Mouse (Mus musculus) neural tube, embryonic 10.5 days (tissue): Measurements from ENCODE around the gene Hspb6.
A peak's percentile ranks its signal among the peaks of the same experiment; 100 is the strongest.

Experiments
- DNase-seq: peaks from one replicate; pipeline ENCODE4 v3.0.0-alpha.2; 2017; ENCODE audit warnings: low spot score; ENCODE audit errors: extremely low spot score

Gene Hspb6

DNA sequence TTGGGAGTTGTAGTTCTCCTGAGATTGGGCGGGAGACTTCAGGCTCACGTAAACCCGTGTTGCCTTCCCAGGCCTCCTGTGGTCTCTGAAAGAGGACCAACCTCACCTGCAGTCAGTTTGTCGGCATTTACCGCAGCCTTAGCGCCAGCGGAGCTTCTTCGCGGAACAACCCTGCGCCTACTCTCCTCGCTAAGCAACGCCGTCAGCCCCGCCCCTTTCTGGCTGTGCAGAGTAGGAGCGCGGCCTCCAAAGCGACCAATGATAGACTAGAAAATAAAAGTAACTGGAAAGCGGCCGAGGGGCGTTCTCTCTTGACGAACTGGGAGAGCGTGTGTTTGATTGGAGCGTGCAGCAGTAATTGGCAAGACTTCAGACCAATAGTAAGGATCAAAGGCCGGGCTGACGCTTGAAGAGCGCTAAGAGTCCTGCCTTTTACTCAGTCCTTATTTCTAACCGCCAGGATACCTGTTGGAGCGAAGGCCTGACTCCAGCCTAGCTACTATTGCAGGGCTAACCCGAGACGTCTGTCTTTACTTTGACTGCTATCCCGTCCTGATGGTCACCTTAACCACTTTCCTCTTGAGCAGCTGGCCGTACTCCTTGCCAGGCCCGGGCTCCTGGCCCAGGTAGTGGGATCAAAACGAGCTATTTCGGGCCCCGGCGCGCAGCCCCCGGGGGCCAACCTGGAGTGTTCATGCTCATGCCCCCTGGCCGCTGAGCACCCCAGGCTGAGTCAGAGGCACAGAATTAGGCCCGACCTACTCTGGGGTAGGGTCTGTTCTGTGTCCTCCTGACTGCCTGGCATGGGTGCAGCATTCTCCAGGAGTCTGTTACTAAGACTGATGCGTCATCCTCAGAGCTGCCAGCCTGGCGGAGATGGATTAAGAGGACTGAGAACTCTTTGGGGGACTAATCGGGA, at the start of gene Hspb6, which contains the start of gene Proser3:
Gene Hspb6 (plus strand): TSS at position 77 of the 919 bp plus-strand sequence.
Gene Proser3 (minus strand): TSS at position 198 of the 919 bp plus-strand sequence.
- peak; percentile 94 for DNase-seq

DNA sequence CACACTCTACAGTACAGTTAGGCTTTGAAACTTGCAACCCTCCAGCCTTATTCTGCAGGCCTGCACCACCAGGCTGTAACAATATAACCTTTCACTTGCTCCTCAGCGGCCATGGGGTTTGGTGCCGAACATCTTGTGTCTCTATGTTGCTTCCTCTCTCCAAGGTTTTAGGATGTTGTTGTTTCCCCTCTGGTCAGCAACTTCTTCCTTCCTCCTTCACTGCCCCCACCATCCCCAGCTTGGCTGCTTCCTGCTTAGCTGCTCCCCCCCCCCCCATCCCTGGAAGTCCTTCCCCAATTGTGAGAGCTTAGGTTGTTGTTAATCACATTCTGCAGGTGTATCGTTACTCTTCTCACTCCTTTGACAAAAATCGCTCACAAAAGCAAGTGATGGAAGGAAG, 43.9 kb upstream of the Hspb6 start:
- DNase-seq: no peak

DNA sequence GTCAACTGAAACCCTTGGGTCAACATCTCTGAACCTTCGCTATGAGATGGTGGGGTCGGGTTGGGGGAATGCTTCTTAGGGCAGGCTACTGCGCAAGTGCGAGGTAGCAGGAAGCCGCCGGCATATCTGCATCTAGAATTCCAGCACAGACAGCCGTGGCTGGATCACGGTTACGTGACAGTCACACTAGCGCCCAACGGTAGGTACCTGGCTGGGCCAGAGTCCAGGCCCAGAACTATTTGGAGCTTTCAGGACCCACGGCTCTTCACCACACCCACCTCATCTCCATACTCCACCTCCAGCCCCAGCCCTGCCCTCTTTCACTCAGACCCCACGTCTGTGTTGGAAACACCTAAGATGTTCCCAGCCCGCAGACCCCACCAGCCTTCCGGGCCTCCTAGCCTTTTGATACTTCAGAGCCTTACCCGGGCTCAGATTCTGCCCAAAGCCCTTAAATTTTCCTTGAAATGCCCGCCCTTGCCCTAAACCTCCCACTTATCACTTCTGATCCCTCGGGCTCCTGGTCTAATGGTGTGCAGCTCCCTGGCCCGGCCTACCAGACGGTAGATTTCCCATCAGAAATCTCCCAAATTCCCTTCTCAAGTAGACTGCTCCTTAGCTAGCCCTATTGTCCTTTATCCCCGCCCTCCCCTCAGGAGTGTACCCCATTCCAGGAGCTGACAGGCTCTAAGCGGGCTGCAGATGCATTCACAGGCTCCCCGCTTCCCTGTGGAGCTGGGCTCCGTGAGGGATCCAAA, 36.8 kb upstream of the Hspb6 start:
- DNase-seq: no peak

DNA sequence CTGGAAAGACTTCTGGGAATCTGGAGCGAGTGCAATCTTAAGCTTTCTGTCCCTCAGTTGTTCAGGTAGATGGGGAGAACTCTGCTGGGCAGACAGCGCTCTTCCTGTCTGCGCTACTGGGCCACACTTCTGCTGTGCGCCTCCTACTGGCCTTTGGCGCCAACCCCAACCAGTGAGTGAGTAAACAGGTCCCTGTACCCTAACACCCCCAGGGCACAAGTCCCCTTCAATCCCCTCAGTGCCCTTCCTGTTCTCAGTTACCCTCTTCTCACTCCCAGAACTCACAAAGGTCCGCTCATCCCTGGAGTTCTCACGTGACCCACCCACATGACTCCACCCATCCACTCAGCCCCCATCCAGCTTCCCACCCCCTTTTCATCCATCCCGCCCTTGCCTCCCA, 33.7 kb upstream of the Hspb6 start:
- no peak for DNase-seq

DNA sequence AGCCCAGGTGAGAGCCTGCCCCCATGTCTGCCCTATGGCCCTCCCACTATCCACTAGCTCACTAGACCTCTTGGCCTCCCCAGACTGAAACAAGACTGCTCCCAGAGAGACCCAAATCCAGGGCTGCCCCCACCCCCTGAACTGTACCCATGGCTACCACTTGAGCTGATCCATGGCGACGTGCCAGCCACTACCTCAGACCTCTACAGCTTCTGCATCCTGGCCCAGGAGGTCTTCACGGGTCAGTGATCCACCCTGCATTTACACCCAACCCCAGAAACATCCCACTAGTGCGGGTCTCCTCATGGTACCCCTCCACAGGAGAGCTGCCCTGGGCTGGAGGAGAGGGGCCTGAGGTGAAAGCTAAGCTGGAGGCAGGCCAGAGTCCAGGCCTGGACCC, 31.6 kb upstream of the Hspb6 start:
- DNase-seq: no peak

DNA sequence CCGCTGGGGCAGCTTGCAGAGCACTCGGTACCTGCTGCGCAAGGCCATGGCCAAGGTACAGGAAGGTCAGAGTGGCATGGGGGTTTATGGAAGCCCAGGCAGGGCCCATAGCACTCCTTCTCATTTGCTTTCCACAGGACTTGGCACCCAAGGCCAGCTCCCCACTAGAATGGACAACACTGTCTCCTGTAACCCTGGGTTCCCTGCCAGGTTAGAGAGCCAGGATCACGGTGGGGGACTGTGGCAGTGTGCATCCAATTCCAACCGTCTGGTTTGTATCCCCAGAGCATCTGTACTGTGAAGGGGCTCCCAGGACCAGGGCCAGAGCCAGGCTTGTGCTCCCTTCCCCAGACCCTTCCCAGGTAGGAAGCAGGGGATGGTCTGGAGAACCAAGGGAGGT, 31.1 kb upstream of the Hspb6 start:
- DNase-seq: no peak

DNA sequence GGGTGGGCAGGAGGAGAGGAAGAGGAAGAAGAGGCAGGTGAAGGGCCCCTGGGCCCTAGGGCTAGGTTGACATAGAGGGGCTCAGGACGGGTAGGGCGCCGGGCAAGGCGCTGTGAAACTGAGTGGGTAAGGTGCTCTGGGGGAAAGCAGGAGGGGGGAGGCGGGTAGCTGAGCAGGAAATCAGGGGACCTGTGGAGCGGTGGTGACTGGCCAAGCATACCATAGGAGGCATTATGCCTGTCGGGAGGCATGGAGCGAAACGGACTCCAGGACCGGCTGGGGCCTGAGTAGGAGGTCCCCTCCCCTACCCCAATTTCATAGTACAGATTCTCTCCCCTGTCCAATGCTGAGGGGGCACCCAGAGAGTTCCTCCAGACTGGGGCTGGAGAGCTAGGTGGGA, 29.1 kb upstream of the Hspb6 start:
- no peak for DNase-seq

DNA sequence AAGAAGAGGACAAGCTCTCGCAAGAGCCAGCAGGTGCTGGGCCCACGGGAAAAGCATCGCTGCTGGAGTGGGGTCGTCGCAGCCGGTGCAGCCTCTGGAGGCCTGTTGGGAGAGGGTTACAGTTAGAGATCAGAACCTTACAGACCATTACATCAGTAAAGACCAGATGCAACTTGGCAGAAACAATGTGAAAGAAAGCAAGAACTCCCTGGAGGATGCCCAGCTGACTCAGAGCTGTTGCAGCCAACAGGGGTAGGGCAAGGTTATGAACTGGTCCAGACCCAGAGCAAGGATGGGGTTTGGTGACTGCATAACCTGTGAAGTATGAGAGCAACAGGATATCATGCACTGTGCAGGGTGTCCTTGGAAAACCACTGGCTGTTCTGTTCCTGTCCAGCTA, 27.5 kb upstream of the Hspb6 start:
- no peak for DNase-seq

DNA sequence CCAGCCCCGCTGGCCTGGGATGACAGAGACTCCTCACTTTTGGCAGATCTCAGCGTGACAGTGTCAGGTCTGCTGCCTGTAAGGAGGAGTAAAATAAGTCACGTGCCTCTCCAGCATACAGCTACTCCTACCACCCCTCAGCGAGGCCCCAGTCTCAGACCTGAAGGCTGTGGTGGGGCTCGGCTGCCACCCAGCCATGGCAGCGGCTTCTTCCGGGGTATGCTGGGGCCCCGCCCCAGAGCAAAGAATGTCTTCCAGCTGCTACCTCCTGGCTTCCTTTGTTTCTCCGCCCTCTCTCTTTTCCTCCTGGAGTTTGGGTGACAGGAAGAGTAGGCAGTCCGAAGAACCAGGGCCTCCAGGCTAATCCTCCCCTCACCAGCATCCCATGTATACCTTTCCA, 26.0 kb upstream of the Hspb6 start:
- DNase-seq: peak; percentile 23

DNA sequence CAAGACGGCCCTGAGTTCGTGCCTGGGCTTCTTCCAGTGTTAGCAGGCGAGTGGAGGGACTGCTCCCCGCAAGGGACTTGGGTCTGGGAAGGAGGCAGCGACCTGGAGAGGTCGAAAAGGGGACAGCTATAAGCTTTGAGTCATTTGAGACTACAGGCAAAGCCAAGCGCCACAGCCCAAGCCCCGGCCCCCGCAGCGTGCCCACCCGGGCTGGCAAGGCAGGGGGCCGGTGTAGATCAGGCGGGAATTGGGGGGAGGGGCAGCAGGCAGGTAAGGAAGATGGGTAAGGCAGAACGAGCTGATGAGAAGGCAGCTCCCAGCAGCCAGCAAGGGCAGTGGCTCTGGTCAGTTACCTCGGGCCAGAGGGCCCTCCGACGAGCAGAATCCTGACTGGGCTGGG, 25.6 kb upstream of the Hspb6 start:
- DNase-seq: no peak

DNA sequence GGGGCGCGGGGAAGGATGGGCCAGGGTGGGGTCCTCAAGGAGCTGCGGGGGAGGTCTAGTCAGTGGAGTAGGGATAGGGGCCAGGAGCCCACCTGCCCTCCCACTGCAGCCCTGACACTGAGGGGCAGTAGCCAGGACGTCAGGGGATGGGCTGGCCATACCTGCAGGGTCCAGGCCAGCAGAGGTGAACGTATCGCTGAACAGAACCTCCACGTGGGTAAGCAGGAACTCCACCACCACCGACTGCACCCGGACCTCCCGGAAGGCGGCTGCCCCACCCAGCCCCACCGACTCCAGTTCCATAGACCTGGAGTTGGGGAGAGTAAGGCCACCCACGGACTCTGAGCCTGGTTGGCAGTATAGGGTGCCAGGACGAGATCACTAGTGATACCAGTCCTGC, 25.0 kb upstream of the Hspb6 start:
- no peak for DNase-seq

DNA sequence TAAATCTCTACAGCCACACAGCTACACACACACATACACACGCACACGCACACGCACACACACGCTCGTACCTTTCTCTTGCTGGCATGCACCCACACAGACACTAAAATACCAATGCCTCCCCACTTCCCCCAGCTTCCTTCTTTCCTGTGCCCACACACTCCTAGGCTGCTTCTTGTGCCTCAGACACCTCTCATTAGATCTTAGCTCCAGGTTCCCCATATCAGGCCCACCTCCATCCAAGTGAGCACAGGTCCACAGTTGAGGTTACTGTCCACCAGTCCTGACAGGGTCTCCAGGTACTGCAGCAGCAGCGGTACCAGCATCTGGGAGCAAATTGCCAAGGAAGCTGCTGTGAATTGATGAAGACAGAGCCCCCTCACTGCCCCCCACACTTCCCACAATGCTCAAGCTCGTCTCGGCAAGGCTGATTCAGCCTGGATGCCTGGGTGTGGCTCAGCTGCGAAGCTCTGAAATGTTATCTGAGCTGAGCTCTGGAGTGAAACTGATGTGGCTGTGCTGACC, 20.6 kb upstream of the Hspb6 start:
- DNase-seq: no peak

DNA sequence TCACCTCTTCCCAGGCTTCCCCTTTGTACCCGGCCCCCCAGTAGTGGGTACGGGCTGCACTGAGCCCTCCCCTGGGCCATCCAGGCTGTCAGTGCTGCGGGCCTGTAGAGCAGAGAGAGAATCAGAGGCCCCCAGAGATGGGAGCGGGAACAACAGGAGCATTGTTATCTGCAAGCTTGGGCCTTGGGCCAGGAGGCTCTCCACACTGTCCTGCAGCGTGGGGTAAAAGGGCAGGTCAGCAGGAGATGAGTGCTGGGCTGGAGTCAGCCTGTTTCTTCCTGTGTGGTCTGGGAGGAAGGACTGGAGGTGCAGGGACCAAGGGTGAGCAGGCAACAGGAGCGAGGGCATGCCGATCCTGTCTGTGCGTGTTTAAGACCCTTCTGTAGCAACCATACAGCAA, 19.0 kb upstream of the Hspb6 start:
- DNase-seq: peak; percentile 47

DNA sequence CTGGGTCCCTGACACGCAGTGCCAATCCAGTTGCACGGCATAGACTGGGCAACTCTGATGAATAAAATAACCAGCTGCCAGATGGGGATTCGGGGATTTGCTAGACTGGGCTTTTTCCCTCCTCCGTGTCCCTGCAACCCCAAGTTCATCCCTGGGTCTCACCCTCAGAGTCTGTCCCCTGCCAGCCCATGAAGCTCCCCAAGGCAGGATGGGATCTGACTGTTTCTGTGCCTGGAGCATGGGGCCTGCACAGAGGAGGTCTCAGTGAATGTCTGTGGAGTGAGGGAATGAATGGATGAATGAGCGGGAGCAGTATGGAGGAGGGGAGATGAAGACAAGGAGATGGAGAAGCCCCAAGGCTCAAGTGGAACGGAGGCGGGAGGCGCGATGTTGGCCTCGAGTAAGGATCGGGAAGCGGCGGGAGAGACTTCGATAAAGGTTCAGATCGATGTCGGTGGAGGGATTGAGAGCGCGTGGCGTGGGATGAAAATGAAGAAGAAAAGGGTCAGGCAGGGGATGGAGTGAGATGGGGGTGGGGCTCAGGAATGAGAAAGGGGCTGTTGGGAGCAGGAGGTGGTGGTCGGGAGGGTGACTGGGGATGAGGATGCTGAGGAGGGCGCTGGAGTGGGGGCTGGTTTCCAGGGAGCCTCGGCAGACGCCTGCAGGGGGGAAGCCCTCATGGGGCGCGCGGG, 17.9 kb upstream of the Hspb6 start:
- DNase-seq: peak; percentile 57

DNA sequence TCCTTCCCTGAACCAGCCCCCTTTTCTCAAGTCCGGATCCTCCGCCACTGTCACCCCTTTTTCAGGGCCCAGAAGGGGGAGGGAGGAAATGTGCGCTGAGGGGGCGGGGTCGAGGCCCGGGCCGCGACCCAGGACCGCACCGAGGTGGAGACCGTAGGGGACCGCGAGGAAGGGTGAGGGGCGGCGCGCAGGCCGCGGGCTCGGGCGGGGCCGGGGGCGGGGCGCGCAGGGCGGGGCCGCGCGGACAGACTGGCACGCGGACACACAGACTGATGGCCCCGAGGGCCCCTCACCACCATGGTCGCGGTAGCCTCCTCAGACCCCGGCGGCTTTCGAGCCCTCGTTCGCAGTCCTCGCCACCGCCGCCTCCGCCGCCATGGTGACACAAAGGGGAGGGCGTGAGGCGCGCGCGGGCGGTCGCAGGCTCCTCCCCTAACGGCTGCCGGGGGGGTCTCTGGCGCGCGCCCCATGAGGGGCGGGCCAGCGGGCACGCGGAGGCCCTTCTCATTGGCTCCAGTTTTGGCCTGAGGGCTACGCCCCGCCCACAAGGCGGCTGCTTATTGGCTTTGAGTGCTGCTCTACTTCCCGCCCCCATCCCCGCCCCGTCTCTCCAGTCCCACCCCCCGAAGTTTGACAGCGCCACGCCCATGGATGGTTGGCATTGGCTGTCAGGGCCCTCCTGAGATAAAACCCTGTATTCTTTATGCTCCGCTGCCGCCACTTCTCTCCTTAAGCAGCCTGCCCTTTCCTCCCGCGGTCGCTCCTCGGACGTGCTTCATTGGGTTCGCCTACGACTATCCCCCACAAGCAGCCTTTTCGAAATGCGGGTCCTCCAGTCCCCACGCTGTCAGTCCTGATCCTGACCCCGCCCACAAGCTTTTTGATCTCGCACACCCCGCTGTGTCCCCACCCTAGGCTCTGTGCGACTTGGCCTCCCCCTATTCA, 17.1 kb upstream of the Hspb6 start, which contains the start of gene Arhgap33:
Gene Arhgap33 (minus strand): TSS at position 428 of the 945 bp plus-strand sequence.
- peak; percentile 94 for DNase-seq

DNA sequence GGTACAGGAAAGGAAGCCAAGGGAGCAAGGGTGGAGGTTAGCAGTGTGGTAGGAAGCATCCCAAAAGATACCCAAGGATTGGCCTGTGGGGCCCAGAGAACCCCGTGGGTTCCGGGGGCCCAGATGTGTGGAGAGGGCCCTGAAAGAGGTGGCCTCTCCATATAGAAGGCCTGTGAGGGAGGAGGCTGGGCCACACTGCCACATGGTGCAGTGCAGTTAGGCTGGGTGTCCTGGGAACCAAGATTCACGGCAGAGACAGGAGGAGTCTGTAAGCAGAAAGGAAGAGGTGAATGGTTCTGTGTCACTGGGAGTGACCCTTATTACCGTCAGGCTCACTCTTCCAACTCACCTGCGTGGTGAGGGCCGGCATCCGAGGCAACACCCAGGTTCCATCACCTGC, 11.4 kb upstream of the Hspb6 start:
- DNase-seq: no peak

DNA sequence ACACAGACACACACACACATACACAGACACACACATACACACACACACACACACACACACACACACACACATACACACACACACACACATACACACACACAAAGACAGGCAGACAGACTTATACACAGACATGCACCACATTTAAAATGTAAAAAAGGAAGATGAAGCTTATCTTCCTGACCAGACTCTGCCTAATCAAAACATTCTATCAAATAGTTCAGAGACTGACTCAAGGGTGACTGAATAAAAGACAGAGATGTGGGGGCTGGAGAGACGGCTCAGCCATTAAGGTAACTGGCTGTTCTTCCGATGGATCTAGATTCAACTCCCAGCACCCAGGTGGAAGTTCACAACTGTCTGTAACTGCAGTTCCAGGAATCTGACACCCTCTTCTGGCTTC, 7.7 kb upstream of the Hspb6 start:
- no peak for DNase-seq

DNA sequence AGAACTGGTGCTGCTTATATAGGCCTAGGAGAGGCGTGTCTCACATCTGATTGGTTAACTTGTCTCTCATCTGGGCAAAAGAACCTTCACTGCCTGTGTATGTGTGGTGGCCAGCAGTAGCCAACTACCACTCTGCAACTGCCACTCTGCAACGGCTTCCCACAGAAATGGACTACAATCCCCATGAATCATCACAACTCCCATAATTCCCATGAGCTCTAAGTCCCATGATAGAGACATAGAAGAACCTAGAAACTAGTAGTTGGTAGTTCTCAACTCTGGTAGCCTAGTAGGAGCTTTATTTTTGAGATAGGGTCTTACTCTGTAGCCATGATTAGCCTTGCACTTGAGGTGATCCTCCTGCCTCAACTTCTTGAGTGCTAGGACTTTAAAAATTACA, 2.1 kb upstream of the Hspb6 start:
- DNase-seq: no peak

DNA sequence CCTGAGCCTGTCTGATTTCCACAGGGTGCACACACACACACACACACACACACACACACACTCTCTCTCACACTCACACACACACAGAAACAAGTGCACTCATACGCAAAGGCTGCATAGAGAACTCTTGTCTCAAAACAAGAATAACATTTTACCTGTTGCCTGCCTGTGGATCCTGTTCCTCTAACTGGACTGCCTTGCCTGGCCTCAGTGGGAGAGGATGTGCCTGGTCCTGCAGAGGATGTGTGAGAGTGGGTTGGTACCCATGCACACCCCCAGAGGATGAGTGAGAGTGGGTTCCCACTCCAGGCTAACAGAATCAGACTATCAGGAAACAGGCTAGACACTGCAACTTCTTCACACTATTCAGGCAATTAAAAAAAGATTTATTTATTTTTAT, 1.4 kb upstream of the Hspb6 start:
- no peak for DNase-seq

DNA sequence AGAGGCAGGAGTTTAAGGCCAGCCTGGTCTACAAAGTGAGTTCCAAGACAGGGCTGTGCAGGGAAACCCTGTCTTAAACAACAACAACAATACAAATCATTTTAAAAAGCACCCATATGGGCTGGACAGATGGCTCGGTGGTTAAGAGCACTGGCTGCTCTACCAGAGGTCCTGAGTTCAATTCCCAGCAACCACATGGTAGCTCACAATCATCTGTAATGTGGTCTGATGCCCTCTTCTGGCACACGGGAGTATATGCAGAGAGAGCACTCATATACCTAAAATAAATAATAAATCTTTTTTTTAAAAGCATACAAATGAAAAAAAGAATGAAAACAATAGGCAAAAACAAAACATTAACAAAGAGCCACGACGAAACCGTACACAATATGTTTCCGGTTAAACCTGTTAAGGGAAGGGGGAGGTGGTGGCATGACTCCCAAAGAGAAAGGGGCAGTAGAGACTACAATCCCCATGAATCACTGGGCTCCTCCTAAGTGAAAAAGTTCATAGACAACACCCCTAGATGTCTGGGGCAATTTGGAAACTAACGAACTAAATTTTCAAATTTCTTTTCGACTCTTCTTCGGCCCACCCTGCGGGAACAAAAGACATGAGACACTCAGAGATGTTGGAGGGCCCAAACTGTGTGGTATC, 405 bp upstream of the Hspb6 start:
- DNase-seq: no peak
